Mouse (Mus musculus) fat pad, adult 2 months (tissue): ENCODE data around the gene Ctsf.
"Not testable (repeated sequence)": the region's sequence is repeated elsewhere in the genome, so short reads cannot be mapped to it uniquely, and the experiment has no call there.

Experiments
- DNase-seq: peaks from one replicate; pipeline ENCODE4 v3.0.0-alpha.2; 2011; ENCODE audit warnings: low read depth, low spot score; ENCODE audit errors: extremely low read depth

Gene Ctsf

DNA sequence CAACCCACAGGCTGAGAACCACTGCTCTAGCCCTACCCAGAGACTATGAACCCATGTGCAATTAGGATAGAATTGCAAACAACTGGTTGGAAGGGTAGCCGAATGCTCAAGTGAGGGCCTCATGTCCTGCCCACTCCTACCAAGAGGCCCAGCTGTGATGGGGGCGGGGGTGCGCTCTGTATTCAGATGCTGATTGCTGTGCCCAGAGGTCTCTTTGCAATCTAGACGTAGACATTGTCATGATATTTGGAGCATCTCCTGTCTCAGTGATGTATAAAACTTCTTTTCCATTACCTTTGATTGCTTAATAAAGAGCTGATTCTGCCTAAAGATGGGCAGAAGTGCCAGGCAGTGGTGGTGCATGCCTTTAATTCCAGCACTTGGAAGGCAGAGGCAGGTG lies 5.1 kb upstream of the Ctsf start:
- DNase-seq = no peak

DNA sequence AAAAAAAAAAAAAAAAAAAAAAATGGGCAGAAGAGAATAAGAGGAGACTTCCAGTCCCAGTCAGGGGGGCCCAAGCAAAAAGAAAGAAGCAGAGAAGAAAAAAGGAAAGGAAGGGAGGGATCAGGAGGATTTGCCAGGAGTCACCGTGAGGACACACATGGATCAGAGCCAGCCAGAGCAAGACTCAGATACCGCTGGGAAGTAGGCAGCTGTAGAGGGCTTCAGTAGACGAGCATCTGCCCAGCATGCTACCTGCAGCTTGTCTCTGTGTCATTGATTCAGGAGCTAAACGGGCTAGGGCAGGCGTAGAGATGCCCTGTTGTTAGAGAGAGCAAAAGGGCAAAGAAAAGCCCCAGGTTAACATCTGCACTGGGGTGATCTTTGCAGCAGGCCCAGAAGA lies 4.6 kb upstream of the Ctsf start:
- no peak for DNase-seq

- DNase-seq = no peak
Observed at GRCm38 (mm10) chr19:4855470-4855820, 515 bp downstream of the Ctsf start.

GRCm38 (mm10) chr19:4855951-4856350 lies 1.0 kb downstream of the Ctsf start:
- DNase-seq = no peak

GRCm38 (mm10) chr19:4859081-4859480 lies 4.2 kb downstream of the Ctsf start:
- DNase-seq = no peak

DNA sequence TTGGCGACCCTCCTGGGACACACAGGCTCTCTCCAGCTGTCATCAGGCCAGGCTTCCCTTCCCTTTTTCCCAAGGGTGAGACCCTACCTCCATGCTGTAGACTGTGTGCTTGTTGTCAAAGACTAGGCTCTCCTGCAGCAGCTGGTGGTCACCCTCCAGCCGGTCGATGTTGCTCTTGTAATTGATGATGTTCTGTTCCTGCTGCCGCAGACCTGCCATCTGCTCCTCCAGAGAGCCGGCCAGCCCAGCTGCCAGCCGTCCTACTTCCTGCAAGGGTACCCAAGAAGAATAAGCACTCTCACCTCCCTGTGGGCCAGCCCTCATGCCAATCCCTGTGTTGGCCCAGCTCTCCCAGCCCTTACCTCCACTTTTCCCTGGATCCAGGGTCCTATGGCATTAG lies 8.1 kb downstream of the Ctsf start:
- no peak for DNase-seq

GRCm38 (mm10) chr19:4865147-4865546 lies 10.2 kb downstream of the Ctsf start:
- DNase-seq = no peak

GRCm38 (mm10) chr19:4874613-4875012 lies 19.7 kb downstream of the Ctsf start:
- DNase-seq = not testable (repeated sequence)

DNA sequence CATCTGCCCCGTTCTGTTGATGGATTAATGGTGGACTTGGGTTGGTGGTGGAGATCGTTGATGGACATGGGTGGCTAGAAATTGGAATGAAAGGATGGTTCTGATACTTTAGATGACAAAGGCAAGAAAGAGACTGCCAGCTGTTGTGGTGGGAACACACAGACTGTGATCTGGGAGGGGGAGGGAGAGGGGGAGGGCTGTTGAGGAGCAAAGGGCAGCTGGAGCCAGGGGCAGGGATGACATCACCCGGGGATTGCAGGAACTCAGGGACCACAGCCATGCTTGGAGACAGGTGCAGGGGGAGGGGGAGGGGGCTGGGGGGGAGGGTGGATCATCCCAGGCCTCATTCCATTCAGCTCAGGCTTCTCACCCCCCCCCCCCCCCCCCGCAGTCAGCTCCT lies 21.3 kb downstream of the Ctsf start:
- no peak for DNase-seq

- no peak for DNase-seq
Observed at GRCm38 (mm10) chr19:4876755-4877154, 21.8 kb downstream of the Ctsf start.

- DNase-seq = no peak
Observed at GRCm38 (mm10) chr19:4877785-4878184, 22.9 kb downstream of the Ctsf start, which contains the start of gene Actn3. TSS of gene Actn3 (minus strand) at chr19:4877909.

DNA sequence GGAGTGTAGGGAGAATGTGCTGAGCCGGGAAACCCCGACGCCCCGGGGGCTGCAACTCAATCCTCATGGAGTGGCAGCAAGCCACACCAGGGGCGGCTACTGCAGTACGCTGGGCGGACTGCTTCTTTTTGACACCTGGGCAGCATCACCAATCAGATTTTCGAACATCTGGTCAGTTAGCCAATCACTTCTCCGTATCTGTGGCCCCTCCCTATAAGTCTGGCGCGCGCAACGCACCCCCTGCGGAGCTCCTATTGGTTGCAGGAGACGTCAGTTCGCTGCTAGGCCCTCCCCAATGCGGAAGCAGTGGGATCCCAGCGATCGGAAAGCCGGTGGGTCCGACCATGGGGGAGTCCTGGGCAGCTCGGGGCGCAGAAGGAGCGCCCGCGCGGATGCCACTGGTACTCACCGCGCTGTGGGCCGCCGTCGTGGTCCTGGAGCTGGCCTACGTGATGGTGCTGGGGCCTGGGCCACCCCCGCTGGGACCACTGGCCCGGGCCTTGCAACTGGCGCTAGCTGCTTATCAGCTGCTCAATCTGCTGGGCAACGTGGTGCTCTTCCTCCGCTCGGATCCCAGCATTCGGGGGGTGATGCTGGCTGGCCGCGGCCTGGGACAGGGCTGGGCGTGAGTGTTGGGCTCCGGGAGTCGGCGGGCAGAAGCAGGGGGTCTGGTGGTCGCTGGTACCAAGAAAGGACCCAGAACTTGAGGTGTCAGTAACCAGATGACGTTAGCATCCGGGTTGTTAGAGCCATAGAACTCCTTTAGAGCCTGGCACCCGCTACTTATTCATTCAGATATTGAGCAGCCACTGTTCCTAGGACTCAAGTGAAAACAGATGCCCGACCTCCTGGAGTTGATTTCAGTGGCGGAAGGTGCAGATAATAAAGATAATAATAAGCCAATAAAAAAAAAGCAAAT lies 23.7 kb downstream of the Ctsf start, which contains the start of gene Zdhhc24:
Gene Zdhhc24 (plus strand): TSS at position 264 of the 919 bp plus-strand sequence.
- DNase-seq = peak; percentile 56

- DNase-seq = no peak
Observed at GRCm38 (mm10) chr19:4879324-4879703, 24.4 kb downstream of the Ctsf start.

GRCm38 (mm10) chr19:4883961-4884360 lies 29.0 kb downstream of the Ctsf start:
- no peak for DNase-seq

GRCm38 (mm10) chr19:4889791-4890190 lies 34.9 kb downstream of the Ctsf start:
- no peak for DNase-seq

- DNase-seq = no peak
Observed at GRCm38 (mm10) chr19:4891798-4892197, 36.9 kb downstream of the Ctsf start.

GRCm38 (mm10) chr19:4896780-4897520 lies 42.0 kb downstream of the Ctsf start:
- no peak for DNase-seq

DNA sequence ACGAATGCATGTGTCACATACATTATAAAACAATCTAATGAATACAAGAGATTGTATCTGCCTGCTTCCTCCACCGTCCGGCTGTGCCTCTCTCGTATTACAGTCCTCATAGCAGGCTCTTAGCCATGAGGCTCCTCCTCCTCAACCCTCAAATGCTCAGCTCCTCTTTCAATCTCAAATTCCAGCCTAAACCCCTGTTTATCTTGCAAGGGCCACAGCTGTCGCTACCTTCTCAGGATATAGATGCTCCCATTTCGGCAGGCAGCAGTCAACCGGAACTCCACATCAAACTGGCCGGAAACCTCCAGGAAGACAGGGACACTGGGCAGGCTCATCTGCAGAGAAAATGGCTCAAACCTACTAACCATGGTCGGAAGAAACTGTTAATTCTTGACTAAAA lies 44.0 kb downstream of the Ctsf start:
- DNase-seq = no peak

GRCm38 (mm10) chr19:4899888-4900287 lies 45.0 kb downstream of the Ctsf start:
- no peak for DNase-seq

GRCm38 (mm10) chr19:4905979-4906794 lies 51.3 kb downstream of the Ctsf start, which contains the start of gene Bbs1:
TSS of gene Bbs1 (minus strand) at chr19:4906628.
- DNase-seq = no peak

- DNase-seq = no peak
Observed at GRCm38 (mm10) chr19:4908107-4908506, 53.2 kb downstream of the Ctsf start.
